Mouse (Mus musculus) E14TG2a.4 (cell line): ENCODE measurements around the gene Dnmbp.

Experiments used
- H3K27me3 ChIP-seq: 2 replicates; pipeline ENCODE4 v1.6.1; 2014; ENCODE audit warnings: low read length, control low read depth; ENCODE audit not compliant: insufficient read depth
- H3K36me3 ChIP-seq: 2 replicates; pipeline ENCODE4 v1.6.1; 2014; ENCODE audit warnings: low read length, control low read depth; ENCODE audit not compliant: insufficient read depth
- H3K4me1 ChIP-seq: replicated peaks from 2 replicates; pipeline ENCODE4 v1.6.1; 2014; ENCODE audit warnings: low read depth, low read length, control low read depth
- H3K4me3 ChIP-seq: replicated peaks from 2 replicates; pipeline ENCODE4 v1.5.1; 2014; ENCODE audit warnings: mild to moderate bottlenecking, low read length
- H3K9me3 ChIP-seq: 2 replicates; pipeline ENCODE4 v1.6.1; 2014; ENCODE audit warnings: low read length, control low read depth
- CTCF ChIP-seq: conservative IDR thresholded peaks from 2 replicates; pipeline ENCODE4 v1.5.1; 2014; ENCODE audit warnings: low read length
- NANOG ChIP-seq: IDR thresholded peaks from 2 replicates; pipeline ENCODE4 v1.6.1; 2014; ENCODE audit warnings: borderline replicate concordance, low read length, mixed read lengths
- POU5F1 ChIP-seq: IDR thresholded peaks from 2 replicates; pipeline ENCODE4 v1.6.1; 2014; ENCODE audit warnings: low read length, borderline replicate concordance

The Dnmbp gene

DNA sequence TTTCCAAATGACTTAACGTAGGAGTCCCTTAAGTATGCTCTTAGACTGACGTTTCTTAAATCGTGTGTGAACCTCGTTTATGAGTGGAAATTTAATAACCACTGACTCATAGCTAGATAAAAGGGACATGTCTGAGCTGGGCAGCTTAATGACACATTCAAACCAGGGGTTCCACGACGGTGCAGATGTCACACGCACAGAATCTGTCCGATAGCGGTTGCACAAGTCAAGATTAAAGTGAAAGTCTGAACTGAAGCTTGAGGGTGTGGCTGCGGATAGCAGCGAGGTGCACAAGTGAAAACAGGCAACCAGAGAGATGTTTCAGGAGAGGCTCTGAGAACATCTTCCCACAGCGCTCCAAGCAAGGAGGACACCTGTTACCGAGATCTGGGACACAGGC lies 18.6 kb downstream of the Dnmbp start:
- Histone ChIP-seq H3K27me3 (no peaks in the 10 kb centered on the region), H3K9me3 (no peaks in the 10 kb centered on the region), H3K4me1 (peaks cover 74% of the 10 kb centered on the region), H3K36me3 (no peaks in the 10 kb centered on the region), H3K4me3 (0 out of 2 replicates have a peak overlapping the region, but pooled peaks have one; percentile 3)
- TF ChIP-seq CTCF (no peak), NANOG (no peak), POU5F1 (no peak)

DNA sequence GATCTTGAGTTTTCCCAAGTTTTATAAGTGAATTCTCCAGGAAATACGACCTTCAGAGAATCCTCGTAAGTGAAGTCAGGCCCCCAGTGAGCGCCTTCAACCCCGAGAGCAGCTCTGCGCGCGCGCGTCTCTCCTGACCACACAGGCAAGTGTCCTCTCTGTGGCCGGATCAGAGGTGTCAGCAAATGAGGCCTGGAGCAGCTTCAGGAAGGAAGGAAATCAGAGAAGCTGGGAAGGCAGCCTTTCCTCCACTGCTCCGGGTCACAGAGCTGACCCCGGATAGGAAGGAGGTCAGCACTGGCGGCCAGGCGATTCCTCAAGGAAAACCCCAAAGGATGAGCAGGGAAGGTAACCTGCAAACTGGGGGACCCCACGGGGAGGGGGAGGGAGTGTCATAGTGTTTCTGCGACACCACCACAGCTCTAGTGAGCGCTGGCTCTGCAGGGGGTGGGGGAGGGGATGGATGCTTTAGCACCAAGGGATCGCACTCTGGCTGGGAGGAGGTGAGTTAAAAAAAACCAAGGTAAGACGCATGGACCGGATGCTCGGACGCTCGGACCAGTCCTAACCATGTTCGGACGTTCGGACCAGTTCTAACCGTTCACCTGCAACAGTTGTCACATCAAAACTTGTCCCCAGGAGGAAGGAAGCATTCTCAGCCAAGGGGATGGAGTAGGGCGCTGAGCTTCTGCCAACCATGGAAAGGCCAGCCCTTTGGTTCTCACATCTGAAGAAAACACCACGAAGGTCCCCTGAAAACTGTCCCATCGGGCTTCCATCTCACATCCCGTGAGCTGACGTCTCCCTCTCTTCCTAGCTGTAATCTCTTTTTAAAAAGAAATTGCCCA lies 19.3 kb downstream of the Dnmbp start:
- no peaks in the 10 kb centered on the region for H3K27me3 ChIP-seq
- H3K9me3 ChIP-seq, result no peaks in the 10 kb centered on the region
- H3K4me1 ChIP-seq, result peaks cover 76% of the 10 kb centered on the region
- no peaks in the 10 kb centered on the region for H3K36me3 ChIP-seq
- H3K4me3 ChIP-seq, result peak overlapping the region; percentile 72
- no peak for TF ChIP-seq NANOG
- no peak for TF ChIP-seq CTCF
- no peak for TF ChIP-seq POU5F1

DNA sequence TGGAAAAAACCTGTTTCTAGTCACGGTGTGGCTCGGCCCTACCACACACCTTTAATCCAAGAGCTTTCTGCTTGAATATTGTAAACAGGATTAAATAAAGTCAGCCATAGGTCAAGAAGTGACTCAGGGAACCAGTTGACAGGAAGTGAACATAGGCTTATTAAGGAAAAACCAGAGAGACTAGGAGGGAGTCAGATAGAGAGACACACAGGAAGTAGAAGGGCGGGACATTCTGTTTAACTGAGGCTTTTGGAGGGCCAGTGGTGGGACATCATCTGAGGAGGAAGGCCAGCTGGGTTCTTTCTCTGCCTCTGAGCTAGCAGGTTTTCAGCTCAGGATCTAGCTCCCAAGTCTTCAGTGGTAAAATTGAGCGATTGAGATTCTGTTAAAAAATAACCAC lies 20.1 kb downstream of the Dnmbp start:
- no peaks in the 10 kb centered on the region for H3K27me3 ChIP-seq
- no peaks in the 10 kb centered on the region for H3K9me3 ChIP-seq
- peaks cover 72% of the 10 kb centered on the region for H3K4me1 ChIP-seq
- TF ChIP-seq CTCF (no peak), NANOG (no peak), POU5F1 (no peak)
- no peaks in the 10 kb centered on the region for H3K36me3 ChIP-seq
- H3K4me3 ChIP-seq, result peak overlapping the region; percentile 72

DNA sequence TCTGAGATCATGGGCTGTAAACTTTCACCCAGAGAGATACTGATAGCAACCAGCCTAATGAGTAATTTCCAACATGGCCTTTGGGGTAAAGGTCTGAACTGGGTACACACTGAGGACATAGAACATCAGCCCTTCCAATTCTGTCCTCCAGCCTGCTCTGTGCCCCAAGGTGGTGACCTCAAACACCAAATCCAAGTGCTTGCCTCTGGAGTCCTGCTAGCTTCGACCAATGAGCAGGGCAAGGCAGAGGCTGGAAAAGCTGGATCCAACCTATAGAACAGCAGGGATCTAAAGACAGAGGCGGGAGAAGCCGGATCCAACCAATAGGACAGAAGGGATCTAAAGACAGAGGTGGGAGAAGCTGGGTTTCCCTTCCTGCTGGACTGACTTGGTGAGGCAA lies 21.2 kb downstream of the Dnmbp start:
- H3K4me3 ChIP-seq, result peak overlapping the region; percentile 72
- H3K9me3 ChIP-seq, result no peaks in the 10 kb centered on the region
- TF ChIP-seq CTCF (no peak), POU5F1 (no peak), NANOG (no peak)
- H3K36me3 ChIP-seq, result no peaks in the 10 kb centered on the region
- H3K27me3 ChIP-seq, result no peaks in the 10 kb centered on the region
- peaks cover 64% of the 10 kb centered on the region for H3K4me1 ChIP-seq

DNA sequence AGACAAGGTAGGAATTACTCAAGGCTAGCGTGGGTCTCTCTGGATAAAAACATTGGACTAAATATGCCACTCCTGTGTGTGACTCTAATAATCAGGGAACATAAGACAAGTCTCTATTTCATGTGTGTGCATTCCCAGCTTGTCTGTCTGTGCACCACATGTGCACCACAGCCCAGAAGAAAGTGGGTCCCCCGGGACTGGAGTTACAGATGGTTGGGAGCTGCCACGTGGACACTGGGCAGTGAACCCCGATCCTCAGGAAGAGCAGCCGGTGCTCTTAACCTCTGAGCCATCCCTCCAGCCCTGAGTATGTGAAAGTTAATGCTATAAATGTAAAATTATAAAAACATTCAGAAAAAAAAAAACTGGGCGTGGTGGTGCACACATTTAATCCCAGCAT lies 22.2 kb downstream of the Dnmbp start:
- no peaks in the 10 kb centered on the region for H3K36me3 ChIP-seq
- no peak overlapping the region for H3K4me3 ChIP-seq
- H3K4me1 ChIP-seq, result peaks cover 58% of the 10 kb centered on the region

DNA sequence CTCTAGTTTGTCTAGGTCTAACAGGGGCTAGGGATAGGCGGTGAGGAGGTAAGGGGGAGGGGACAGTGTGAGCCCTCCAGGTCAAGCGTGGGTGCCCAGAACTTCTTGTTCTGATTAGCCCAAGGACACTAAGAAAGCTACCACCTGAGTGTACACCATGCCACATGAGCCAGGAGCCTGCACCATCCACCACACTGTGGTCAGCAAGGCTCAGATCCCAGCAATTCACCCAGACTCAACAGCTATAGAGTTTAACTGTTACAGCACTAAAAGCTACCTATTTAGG lies 22.6 kb downstream of the Dnmbp start:
- Histone ChIP-seq H3K36me3 (no peaks in the 10 kb centered on the region), H3K27me3 (no peaks in the 10 kb centered on the region), H3K4me1 (peaks cover 55% of the 10 kb centered on the region), H3K4me3 (peak overlapping the region; percentile 66), H3K9me3 (no peaks in the 10 kb centered on the region)
- no peak for TF ChIP-seq NANOG
- TF ChIP-seq POU5F1, result no peak
- TF ChIP-seq CTCF, result no peak

More for the DNA sequence above, 22.2 kb downstream of the Dnmbp start:
- no peaks in the 10 kb centered on the region for H3K27me3 ChIP-seq
- TF ChIP-seq NANOG (no peak), POU5F1 (no peak), CTCF (no peak)
- H3K9me3 ChIP-seq, result no peaks in the 10 kb centered on the region

DNA sequence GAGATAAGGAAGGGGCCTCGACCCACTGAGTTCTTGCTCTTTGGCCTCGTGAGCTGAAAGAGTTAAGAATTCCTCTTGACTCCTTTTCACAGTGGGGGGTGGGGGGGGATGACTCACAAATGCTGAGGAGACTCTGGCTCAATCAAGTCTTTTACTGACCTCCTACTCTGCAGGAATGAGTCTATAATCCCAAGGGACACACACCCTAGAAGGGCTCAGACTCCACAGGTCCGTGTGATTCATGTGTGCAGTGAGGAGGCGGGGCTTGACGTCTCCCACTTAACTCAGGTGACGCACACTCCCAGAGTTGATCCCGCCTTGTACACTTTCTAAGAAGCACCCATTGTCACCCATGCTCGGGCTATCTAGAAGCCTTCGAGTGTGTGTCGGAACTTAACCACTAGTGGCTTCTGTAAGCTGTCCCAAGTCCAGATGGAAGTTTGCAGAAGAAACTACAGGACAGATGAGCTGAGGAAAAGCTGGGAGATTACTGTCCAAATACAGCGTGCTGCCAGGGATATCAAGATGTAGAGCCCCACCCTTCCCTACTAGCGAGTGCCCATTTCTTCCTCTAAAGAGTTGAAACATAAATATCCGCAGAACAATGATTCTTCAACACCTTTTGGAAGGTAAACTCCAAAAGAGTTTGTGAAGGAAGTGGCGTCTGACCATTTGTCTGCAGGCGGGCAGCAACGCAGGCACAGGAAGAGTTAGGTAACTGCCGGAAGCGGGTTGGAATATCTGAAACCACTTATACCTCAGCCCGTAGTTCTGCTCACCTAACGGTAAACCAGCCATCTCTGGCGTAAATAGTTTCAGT lies 23.2 kb downstream of the Dnmbp start:
- H3K36me3 ChIP-seq, result no peaks in the 10 kb centered on the region
- no peaks in the 10 kb centered on the region for H3K27me3 ChIP-seq
- TF ChIP-seq POU5F1 (no peak), CTCF (no peak), NANOG (no peak)
- H3K9me3 ChIP-seq, result no peaks in the 10 kb centered on the region
- peaks cover 54% of the 10 kb centered on the region for H3K4me1 ChIP-seq
- peak overlapping the region; percentile 66 for H3K4me3 ChIP-seq

DNA sequence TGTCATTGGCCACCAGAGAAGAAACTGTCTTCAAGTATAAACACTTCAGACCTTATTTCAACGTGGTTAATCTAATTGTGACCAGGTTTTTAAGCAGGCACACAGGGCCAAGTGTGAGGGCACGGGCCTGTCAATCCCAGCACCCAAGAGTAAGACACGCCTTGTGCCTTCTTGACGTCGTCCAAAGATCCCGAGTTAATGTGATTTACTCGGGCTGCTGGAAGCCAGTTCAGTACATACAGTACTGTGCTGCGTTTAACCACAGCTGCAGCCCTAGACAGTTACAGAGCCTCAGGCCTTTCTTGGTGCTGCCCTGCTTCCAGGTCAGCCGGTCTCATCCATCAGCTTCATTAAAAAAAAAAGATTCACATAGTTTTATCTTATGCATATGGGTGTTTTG lies 24.6 kb downstream of the Dnmbp start:
- H3K4me3 ChIP-seq, result no peak overlapping the region
- H3K4me1 ChIP-seq, result peaks cover 43% of the 10 kb centered on the region
- TF ChIP-seq CTCF (no peak), POU5F1 (no peak), NANOG (no peak)
- H3K36me3 ChIP-seq, result no peaks in the 10 kb centered on the region; the same call in 1 of the 2 replicates
- no peaks in the 10 kb centered on the region for H3K27me3 ChIP-seq
- H3K9me3 ChIP-seq, result no peaks in the 10 kb centered on the region
